Mouse (Mus musculus): Measurements from ENCODE around the gene Bod1l.

Gene Bod1l

DNA sequence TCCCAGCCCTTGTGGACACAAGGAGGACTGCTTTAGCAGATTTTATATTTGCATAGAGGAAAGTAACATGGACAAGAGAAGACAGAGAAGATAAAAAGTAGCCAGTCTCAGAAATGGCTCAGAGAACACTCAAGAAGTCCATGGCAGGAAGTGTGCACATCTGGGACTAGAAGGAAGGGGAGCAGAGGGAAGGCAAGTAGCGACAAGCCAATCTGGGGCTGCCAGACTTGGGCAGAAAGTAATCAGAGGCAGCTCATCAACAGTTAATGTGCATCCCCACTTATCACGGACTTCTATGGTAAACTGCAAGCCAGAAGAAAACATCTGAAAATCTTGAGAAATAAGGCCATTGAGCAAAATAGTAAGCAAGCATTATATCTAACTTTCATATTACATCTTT, 39.5 kb downstream of the Bod1l start:
- in situ Hi-C loops (cut with MboI, MseI): no loop called here

DNA sequence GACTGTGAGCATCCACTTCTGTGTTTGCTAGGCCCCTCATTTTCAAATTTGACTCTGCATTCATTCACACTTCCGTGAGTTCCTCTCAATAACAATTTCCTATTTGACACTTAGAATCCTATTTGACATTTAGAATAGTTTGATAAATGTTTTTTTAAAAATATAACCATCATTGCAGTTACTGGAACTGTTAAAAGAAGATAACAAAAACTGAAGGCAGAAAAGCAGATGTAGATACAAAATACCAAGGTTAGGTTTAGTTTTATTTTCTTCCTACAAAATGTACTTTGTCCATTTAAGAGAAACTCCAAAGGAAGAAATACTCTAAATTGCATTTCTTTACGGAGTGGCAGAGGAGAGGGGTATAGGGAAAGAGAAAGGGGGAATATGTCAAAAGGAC, 42.5 kb downstream of the Bod1l start:
- in situ Hi-C loops (cut with MboI, MseI): no loop called here

DNA sequence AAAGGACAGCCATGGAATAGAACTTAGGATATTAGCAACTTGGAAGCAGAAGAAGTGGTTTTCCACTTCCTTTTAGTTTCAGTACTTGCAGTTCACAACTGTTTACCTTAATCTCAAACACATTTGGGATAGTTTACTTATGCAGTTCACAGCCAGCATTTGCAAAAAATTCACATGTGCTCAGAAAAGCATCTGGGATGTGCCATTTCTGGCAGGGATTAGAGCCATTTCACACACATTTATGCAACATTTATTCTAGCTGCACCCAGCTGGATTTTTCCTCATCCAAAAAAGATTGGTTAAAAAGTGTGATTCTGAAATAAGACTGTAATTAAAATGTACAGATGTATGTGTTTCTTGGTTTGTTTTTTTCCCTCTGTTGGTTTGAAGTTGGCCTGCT, 49.7 kb downstream of the Bod1l start:
- in situ Hi-C loops (cut with MboI, MseI): no loop called here

DNA sequence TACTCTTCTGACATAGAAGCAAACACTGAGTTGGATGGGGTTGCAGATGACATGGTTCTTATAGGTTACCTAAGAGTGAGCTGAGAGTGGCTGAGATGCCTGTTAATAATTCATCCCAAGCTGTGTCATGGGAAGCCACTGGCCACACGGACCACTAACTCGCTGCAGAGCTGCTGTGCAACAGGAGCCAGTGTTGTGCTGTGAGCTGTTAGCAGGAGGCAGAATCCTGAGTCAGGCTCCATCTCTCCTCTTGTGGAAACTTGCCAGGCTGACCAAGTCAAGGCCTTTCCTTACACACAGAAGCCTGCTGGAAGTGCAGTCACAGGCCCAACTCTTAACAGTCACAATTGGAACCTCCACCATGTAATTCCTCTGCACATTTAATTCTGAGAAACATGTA, 53.6 kb downstream of the Bod1l start:
- in situ Hi-C loops (cut with MboI, MseI): no loop called here

DNA sequence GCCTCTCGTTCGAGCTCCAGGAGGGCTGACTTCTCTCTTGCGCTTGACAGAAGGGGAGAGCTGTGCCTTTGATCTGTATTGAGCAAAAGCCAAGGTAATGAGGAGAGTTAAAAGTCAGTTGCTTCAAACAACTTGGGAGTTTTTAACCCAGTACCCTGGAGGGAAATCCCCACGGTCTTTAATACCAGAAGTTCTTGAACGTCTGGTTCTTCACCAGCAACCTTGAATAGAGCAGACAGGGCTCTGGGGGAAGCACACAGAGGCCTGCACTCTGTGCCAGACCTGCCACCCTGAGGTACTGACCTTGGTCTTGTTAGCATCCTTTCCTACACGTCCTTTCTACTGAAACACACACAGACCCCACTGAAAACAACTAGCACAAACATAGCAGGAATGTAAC, 55.2 kb downstream of the Bod1l start:
- in situ Hi-C loops (cut with MboI, MseI): no loop called here

DNA sequence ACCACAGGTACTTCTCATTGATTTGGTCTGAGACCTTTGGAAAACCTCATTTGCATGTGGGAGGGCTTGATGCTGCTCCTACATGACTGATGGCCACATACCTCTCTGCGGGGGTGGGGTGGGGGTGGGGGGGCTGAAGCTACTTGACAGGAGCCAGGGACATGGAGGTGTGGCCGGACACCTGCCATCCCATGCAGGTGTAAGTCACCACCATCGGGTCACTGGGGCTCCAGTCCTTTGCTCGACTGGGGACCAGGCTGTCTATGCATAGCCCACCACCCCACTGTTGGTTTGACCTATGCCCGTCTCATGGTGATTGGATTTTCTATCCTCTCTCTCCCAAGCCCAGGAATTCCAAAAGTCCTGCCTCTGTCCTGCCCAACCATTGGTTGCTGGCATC, 62.2 kb downstream of the Bod1l start:
- in situ Hi-C loops (cut with MboI, MseI): no loop called here

DNA sequence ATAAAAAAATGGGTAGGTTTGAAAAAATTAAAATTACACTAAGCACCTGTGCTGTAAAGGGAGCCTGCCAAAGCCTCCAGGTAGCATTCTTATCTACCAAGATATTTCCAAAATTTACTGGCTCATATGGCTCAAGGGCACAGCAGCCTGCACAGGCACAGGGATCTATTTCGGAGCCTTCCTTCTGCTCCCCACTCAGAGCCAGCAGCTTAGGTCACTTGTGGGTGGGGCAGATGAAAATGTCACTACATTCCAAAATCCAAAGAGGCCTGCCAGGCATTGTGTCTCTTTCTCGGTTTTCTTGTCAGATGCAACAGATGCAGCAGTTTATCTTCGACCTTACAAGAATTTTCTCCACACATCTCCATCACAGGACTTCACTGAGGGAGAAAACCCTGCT, 64.1 kb downstream of the Bod1l start:
- in situ Hi-C loops (cut with MboI, MseI): no loop called here

DNA sequence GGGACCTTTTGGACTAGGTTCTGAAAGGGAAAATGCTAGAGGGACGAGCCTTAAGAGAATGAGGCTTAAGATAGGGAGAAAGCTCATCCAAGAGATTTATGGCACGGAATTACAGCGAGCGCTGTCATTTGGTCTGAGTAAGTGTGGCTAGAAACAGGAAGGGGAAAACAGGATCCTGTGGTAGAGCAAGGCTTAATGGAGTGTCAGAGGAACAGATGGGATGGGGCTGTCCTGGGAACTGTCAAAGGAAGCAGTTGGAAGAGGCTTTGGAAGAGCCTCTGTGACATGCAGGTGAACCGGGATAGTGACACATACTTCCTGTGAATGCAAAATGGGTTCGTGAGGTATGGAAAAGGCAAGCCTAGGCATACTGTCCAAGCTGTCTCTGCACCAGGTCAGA, 68.4 kb downstream of the Bod1l start:
- in situ Hi-C loops (cut with MboI, MseI): no loop called here

DNA sequence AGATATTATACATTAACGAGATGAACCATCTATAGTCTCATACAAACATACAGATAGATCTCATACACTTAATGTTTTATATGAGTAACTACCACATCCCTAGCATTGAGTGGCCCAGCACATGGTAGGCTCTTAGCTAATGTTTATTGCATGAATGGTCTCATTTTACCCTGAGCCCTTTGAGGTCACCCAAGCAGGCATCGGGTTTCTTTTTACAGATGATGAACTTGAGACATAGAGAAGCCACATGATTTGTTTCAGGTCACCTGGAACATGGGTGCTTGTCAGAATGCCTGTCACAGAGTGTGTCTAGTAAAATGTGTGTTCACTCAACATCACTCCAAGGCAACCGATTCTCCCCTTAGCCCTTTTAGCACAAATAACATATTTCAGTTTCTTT, 68.8 kb downstream of the Bod1l start:
- in situ Hi-C loops (cut with MboI, MseI): no loop called here

DNA sequence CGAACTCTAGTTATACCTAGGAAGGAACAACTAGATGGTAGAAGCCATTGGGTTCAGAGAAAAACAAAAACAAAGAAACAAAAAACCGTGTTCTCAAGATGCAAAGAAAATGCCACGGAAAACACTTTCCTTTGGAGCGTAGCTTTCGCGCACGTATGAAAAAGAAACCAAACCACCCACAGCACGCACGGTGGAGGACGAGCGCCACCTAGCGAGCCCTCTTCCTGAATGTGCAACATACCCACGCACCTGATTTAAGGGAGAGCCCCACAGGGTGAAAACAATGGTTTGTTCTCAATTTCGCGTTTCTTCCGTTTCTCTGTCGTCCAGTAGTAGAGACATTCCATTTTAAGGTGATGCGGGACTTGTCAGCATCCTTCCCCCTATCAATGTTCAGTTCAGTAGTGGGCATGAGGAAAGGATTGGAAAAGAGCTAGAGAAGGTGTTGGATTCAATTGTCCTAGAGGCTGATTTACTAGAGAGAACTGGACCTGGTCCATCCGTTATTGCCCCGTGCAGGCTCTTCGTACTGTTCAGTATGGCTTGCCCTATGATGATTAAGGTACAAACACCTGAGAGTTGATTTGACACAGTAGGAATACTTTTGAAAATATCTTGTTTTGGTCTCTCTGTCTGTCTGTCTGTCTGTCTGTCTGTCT, 75.6 kb downstream of the Bod1l start:
- in situ Hi-C loops (cut with MboI, MseI): loop anchor here (5.0 kb wide), 2 partner anchors 636 to 716 kb away; no protein-coding TSS in a partner anchor

DNA sequence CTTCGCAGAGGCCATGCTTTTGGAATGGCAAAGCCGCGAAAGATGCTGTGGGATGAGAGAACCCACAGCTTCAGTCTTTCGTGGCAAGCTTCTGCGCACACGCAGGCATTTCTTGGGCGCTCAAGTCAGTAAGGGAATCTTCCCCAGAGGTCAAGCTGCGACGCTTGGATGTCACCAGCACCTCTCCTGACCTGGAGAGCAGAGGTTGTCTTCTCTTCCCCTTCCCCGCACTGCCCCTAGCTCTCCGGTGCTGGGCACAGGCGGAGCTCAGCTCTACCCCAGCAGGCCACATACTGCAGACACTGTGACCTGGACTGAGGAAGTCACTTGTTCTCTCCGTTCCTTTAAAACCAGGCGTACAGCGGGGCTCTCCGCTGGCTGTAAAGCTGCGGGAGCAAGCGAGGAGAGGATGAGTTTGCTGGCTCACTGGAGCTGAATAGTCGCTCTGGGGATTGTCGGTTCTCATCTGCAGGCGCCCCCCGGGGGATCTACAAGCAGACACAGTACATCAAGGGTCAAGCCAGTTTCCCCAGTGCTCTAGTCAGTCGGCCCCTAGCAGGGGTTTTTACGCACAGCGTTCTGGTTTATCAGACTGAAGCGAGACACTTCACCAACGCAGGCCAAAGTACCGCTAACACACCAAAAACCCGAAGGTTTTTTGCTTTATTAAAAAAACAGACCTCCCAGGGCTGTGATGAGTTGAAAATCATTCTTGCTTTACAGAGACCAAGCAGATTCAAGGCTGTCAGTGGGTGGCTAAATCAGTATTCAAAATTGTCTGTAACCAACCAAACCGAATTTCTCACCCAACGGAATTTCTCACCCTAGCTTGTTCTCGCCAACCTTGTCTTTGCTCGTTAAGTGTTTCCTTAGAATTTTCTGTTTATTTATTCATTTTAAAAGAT, 76.6 kb downstream of the Bod1l start:
- in situ Hi-C loops (cut with MboI, MseI): loop anchor here (5.0 kb wide), 2 partner anchors 635 to 715 kb away; no protein-coding TSS in a partner anchor

DNA sequence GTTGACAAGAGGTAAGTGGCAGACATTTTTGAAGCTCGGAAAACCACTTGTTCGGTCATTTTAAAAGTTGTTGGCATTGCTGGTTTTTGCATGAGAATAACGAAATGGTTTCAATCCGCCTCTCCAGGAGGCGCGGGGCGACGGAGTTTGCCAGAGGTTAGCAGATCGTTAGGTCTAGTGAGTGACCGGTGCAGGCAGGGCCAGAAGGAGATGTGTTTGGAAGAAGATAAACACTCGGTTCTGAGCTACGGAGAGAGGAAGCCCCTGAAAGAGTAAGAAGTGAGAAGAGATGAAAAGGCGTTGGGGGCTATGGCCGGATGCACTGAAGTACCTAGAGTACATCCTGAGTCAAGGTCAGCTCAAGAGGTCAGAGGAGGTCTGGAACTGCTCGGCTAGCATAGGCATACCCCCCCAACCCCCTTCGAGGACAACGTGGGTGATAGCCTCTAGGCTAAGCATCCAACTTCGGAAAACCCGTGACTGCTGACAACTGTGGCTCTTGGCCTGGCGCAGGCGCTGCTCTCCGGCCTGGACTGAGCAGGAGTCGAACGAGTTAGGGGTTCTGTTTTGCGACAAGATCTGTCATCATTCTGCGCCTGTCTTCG, 77.6 kb downstream of the Bod1l start:
- in situ Hi-C loops (cut with MboI, MseI): loop anchor here (5.0 kb wide), 2 partner anchors 634 to 714 kb away; no protein-coding TSS in a partner anchor

DNA sequence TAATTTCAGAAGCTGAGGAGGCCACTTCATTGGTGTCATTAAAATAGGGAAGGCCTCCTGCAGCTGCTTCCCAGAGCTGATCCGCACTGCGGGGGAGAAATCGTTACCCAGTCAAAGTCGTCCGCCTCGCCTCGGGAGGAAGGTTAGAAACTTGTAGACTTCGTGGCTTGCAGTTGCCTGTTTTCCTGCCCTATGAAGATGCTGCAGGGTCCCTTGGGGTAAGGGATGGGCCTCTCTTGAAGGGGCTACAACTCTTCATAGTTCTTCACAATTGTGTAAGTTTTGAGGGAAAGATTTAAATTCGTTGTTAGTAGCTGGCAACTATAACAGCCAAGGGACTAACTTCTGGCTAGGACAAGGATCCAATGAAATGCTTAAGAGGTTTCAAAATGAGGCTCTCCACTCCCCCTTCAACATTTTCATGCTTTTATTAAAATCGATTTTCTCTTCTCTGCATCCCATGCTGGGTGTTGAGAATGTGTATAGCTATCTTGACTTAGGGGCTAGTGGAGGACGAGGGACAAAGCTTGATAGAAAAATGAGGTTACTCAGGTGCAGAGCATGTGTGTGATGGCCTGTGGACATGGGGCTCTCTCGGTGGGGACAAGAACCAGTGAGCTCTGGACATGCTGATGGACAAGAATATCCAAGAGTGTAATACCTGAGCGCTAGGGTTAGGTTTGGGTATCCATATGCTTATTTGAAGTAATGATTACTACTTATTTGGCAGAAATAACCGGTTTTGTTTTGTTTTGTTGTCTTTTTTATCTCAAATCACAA, 78.3 kb downstream of the Bod1l start:
- in situ Hi-C loops (cut with MboI, MseI): loop anchor here (5.0 kb wide), 2 partner anchors 634 to 714 kb away; no protein-coding TSS in a partner anchor

DNA sequence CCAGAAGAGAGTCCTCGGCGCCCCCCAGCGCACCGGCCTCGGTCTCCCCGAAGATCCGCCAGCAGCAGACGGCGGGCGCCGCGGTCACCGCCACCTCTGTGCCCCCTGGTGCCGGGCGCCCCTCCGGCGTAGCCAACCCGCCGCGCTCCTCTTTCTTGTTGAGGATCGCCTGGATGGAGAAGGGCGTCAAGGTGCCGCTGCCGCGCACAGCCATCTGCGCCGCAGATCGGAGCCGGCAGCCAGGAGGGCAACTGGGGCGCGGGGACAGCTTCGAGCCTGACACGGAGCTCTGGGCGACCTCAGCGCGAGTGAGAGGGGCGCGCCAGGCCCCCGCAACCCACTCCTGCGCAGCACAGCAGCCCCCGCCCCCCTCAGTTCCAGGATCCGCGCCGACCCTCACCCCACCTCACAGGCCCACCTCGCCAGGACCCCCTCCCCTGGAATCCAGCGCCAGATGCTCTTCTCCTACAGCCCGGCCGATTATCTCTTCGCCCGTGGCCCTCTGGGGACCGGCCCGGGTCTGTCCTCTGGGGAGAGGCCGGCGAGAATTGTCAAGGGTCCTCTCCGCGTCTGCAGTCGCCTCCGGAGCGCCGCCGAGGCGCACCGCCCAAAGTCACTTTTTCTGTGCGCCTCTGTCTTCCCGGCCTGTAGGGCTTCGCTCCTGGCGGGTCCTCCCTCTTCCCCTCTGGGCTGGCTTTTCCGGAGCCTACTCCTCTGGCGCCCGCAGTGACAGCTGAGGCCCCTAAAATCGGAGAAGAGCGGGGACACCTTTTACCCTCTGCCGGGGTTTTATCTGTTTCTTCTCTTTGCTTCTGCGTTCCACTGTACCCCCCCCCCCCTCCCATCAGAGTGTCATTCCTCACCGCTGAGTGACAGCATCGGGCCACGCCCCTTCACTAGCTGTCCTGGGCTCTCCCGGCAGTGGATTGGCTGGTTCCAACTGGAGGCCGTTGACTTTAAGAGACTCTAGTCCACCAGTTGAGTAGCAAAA, 80.1 kb downstream of the Bod1l start, which contains the start of gene Nkx3-2:
Gene Nkx3-2 (minus strand): TSS at position 771 of the 991 bp plus-strand sequence.
- in situ Hi-C loops (cut with MboI, MseI): no loop called here

DNA sequence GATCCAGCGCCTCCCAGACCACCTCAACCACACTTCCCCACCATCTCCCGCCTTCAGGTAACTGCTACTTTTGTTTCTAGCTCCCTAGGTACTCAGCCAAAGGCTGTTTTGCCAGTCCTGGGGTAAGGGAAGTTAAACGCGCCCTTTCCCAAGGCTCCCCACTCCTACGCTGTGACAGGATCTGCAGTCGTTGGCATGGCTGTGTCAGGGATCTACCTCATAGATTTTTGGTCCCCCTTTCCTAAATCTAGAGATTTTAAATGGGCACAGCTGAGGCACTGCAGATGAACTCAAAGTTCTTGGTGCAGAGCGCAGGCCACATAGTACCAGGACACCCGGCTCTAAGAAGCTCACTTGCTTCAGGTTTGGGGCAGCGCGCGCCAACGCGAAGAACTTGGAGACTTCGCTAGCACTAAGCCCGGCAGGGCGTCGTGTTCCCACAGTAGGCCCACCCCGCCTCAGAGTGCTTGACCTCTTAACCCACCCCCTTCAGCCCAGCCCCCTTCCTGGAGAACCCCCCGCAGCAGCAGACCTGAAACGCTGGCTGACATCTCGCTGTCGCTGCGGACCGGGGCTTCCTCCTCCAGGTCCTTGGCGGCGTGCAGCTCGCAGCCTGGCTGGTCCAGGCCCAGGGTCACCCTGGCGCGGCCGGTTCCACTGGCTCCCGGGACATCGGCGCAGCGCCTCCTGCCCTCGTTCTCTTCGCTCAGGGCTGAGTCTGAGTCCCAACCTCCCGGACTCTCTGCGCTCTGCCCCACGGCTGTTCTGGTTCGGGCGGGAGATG, 81.0 kb downstream of the Bod1l start:
- in situ Hi-C loops (cut with MboI, MseI): no loop called here

DNA sequence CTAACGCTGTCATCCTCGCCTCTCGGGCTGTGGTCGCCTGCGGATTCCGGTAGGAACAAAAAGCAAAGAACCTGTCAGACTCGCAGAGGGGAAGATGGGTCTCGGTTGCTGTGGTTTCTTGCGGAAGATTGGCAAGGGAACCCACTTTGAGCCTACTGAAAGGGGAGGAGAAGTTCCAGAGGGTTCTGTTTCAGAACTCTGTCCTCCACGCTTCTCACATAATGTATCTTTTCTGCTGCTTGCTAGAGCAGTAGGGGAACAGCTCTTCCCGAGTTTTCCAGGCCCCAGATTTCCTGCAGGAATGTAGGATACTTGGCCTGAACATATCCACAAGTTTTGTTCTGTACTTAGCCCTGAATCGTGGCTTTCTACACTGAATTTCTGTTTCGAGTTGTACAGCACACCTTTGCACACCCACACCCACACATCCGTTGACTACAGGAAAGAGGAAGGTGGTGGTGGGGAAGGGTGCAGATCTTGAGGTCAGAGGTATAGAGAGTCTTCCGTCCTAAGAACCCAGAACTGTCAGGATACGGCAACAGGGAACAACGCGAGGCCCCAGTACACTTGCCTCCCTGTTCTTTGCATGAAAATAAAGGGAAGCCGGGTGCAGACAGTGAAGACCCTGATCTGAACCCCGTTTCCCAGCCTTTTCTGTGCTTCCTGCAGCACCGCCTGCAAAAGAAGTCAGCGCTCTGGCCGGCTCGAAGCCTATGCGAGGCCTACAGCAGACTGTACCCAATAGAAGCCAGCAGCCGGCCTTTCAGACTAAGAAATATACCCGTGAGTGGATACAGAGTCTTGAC, 81.8 kb downstream of the Bod1l start:
- in situ Hi-C loops (cut with MboI, MseI): no loop called here

DNA sequence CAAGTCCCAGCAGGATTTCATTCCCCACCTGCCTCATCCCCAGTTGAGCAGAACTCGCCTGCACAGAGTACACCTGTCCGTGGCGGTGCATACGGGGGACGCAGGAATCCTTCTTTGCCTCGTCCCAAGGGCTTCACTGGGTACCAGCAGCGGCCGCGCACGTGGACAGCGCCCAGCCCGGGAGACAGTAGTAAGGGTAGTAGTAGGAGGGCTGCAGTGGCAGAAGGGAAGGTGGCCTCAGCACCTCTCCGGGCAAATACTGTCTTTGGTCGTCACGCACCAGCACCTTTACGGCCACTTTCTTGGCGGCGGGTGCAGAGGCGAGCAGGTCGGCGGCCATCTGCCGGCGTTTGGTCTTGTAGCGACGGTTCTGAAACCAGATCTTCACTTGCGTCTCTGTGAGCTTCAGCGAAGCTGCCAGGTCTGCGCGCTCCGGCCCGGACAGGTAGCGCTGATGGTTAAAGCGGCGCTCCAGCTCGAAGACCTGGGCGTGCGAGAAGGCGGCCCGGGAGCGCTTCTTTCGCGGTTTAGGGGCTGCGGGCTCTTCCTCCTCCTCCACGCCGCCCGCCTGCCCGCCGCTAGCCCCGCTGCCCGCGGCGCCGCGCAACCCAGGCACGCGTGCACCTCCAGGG, 82.5 kb downstream of the Bod1l start:
- in situ Hi-C loops (cut with MboI, MseI): no loop called here

DNA sequence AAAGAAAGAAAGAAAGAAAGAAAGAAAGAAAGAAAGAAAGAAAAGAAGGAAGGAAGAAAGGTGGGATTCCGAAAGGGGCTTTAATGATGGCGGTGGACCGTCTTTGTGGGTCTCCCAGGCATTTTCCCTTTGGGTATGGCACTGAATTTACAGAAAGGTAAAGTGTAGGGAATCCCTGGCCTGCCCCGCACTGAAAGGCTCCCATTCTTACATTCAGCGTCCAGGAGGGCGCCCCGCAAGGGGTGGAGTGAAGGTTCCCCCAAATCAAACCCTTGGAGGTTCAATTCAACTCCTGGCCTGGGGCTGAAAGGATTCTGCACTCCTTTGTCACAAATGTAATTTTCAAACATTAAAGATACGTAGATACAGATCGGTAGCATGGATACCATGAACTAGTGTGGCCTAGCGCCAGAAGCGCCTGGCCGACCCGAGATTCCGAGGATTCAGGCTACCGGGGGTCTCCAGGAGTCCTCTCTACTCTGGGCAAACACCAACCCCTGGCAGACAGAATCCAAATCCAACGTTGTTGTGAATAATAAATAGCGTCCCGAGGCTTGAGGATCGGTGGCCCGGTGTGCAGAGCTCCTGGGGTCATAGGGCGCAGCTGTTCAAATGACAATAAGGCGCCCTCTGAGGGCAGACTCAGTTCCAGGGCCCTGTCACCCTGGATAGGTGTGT, 83.1 kb downstream of the Bod1l start:
- in situ Hi-C loops (cut with MboI, MseI): no loop called here

Measured in regulatory T cell (primary cell).